Mouse (Mus musculus): ENCODE measurements around the gene Fam45a.

DNA sequence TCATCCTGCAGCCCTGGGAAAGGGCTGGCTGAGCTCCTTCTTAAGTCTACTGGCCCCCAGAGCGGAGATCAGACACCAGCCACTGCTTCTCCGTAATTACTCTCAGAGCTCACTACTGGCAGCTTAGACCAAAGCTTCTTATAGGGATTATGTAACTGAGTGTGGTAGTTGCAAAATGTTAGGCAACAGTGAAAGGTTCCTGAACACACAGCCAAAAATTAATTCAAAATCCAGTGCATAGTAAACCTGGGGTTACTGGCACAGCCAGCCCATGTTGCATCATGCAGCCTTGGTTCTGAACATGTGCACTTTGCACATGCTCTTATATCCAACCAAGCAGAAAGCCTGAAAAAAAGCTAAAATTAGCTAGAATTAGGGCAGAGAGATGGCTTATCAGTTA is 16.1 kb upstream of the Fam45a start:
- TF ChIP-seq CTCF (IDR thresholded peaks at IDR 0.05; ENCODE audit: extremely low read depth, insufficient read depth, insufficient read length, insufficient replicate concordance) (no peak), POLR2A (IDR thresholded peaks at IDR 0.05; ENCODE audit: low read depth, low read length) (no peak)

All from spleen, adult 2 months (tissue).